In genomic region chr10:93043195-93043594, GRCm38 (mm10) we compare ENCODE assay signal across 17 mouse cellular contexts. TPM values are rescaled to one million over a fixed set of nuclear protein-coding genes. Genes with fewer than 3 reads are reported as not detected.
"Had no signal": no experiment of that assay in that cellular context is flagged by ENCODE, and none has a peak within 500 bp of the region (broad histone marks: within the 10 kb centered on the region; RNA-seq: fewer than 3 reads in every experiment).

No protein-coding gene starts in this region.

- DNase-seq: liver, postnatal 0 days; lung, adult 2 months; lung, postnatal 10 days; retina, postnatal 1 day; right cerebral cortex, adult 18-20 months; right cerebral cortex, postnatal 25 days; right cerebral cortex, postnatal 4 days; spleen, adult 18-20 months; thymus, adult 18-20 months; thymus, postnatal 25 days; thymus, postnatal 4 days had no signal

- H3K9me3 ChIP-seq: liver, embryonic 15.5 days; midbrain, embryonic 15.5 days; neural tube, embryonic 12.5 days had no signal

- H3K4me2 ChIP-seq: liver, embryonic 15.5 days; midbrain, embryonic 11.5 days; midbrain, embryonic 13.5 days; midbrain, embryonic 15.5 days; neural tube, embryonic 12.5 days had no signal

- H3K9ac ChIP-seq: liver, embryonic 15.5 days; liver, postnatal 0 days; midbrain, embryonic 13.5 days; midbrain, embryonic 15.5 days; neural tube, embryonic 12.5 days had no signal

- H3K27me3 ChIP-seq: liver, embryonic 15.5 days; midbrain, embryonic 13.5 days; midbrain, embryonic 15.5 days; neural tube, embryonic 12.5 days had no signal

- H3K27ac ChIP-seq: liver, embryonic 15.5 days; macrophage; midbrain, embryonic 13.5 days; midbrain, embryonic 15.5 days; neural tube, embryonic 12.5 days had no signal

- H3K4me1 ChIP-seq: liver, embryonic 15.5 days; midbrain, embryonic 13.5 days; midbrain, embryonic 15.5 days; neural tube, embryonic 12.5 days had no signal

- H3K4me3 ChIP-seq: liver, embryonic 15.5 days; midbrain, embryonic 13.5 days; midbrain, embryonic 15.5 days; neural tube, embryonic 12.5 days had no signal

- H3K36me3 ChIP-seq: liver, embryonic 15.5 days; midbrain, embryonic 13.5 days; midbrain, embryonic 15.5 days; neural tube, embryonic 12.5 days had no signal

- ATAC-seq: liver, postnatal 0 days; midbrain, embryonic 13.5 days; midbrain, embryonic 15.5 days had no signal

RNA-seq across cellular contexts. Expression of gene Cfap54, which starts 38.2 kb away (rescaled TPM):
- polyA plus RNA-seq: macrophage had no signal
